Mouse (Mus musculus): Measurements from ENCODE around the gene Cidec. TPM values are rescaled to one million over a fixed set of nuclear protein-coding genes. Genes with fewer than 3 reads are reported as not detected.

The Cidec gene
- total RNA-seq (2023) = not detected

GRCm38 (mm10) chr6:113435664-113436205 lies at the start of gene Cidec:
Gene Cidec (minus strand): TSS chr6:113435760.

DNA sequence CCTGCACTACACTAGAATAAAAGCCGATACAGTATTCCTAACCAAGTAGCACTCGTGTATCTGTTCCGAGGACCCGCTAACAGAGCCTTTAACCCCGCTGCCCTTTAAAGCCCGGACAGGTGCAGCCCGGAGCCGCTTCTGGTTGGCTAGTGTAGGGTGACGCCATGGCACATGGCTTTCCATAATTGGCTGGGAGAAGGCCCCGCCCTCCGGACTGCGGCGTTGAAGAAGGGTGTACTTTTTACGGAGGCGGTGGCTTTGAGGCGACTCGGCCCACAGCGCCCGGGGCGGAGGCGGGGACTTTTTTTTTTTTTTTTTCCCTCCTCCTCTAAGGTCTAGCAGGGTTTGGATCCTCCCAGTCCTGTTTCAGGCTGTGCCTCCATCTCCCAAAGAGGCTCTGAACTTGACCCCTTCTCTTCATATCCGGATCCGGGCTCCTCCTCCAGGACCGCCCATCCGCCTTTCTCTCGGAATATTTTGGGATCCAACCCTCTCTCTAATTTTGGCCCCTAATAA lies 47.6 kb upstream of the Cidec start, which contains the start of gene Creld1:
Creld1 (plus strand) TSS at position 198 of the 516 bp plus-strand sequence.

GRCm38 (mm10) chr6:113471297-113471936 lies 35.9 kb upstream of the Cidec start, which contains the start of gene Il17rc:
Gene Il17rc (plus strand): TSS chr6:113471427.

DNA sequence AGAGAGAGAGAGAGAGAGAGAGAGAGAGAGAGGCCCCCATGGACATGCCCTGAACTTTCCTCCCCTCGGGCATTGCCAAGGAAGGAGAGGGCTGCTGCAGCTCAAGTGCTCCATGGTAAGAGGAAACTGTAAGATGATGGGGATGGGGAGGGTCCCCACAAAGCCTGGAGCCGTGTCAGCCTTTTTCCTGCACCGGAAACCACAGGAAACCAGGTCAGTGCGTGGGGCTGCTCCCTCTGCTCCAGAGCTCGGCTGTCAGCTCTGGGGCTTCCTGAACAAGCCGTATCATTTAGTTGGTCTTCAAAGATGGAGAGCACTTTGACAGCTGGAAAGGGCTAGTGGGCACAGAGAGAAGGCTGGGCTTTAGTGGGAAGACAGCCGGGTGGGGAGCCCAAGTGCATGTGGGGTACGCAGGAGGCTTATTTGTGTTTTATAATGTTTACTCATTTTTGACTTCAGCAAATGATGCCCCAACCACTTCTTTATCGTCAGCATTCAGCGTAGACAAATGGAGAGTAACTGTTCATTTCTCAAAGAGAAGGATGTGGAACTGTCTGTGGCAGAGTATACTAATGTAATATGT lies 22.5 kb upstream of the Cidec start, which contains the start of gene Il17re:
Il17re (plus strand) TSS at position 533 of the 583 bp plus-strand sequence.

DNA sequence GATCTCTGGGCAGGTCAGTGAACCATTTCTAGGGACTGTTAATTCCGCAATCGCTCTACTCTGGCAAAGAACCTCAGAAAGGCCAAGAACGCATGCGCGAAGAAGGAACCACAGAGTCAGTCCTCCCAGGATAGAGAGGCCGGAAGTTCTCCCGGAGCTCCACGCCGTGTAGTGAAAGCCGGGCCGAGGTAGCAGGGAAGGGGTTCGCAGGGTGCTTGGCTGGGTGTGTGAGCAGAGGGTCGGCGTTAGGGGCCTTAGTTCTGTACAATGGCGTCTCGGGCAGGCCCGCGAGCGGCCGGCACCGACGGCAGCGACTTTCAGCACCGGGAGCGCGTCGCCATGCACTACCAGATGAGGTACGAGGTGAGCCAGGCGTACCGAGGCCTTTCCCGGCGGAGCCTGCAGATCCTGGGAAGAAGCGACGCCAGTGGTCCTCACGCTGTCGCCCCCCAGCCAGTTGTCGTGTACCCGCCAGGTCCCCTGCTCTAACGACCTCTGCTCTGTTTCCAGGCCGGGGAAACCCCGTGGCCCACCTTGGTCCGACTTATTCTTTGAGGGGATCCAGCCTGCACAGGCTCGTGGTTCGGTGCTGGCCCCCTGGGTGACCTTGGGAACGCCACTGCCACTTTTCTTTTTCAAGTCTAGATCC lies 7.0 kb upstream of the Cidec start, which contains the start of gene Jagn1:
Jagn1 (plus strand) TSS at position 128 of the 649 bp plus-strand sequence.

DNA sequence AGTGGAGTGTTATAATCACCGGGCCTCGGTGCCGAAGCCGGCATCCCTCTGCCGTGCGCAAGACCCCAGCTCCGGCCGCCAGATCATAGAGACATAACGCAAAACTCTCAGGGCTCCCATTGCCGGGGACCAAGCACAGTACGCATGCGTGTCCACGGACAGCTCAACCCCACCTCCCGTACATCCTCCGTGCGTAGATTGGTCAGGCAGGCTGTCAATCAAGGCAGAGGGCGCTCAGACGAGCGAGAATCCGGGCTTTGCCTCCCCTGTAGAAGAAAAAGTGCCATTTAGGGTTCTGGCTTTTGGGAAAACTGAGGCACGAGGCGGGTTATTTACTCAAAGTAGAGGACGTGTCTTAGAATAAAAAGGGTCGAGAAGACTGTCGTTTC lies 16.4 kb downstream of the Cidec start, which contains the start of gene Rpusd3:
Rpusd3 (minus strand) TSS at position 142 of the 389 bp plus-strand sequence.

DNA sequence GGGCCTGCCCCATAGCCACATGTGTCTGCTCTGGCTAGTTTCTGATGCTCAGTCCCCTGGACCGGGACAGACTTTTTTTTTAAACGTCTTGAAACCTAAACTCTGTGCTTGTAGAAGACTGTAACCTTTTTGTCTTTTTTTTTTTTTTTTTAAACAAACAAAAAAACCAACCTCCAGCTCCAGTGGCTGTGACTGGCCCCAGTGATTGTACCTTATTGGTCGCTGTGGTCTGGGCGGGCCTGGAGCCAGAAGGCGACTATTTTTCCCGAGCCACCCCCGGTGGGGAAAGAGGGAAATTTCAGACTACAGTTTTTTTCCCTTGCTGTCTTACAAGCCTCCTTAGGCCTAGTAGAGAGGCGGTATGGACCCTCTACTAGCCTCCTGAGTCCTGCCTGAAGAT lies 46.6 kb downstream of the Cidec start, which contains the start of gene Ttll3:
Ttll3 (plus strand) TSS at position 301 of the 400 bp plus-strand sequence.

DNA sequence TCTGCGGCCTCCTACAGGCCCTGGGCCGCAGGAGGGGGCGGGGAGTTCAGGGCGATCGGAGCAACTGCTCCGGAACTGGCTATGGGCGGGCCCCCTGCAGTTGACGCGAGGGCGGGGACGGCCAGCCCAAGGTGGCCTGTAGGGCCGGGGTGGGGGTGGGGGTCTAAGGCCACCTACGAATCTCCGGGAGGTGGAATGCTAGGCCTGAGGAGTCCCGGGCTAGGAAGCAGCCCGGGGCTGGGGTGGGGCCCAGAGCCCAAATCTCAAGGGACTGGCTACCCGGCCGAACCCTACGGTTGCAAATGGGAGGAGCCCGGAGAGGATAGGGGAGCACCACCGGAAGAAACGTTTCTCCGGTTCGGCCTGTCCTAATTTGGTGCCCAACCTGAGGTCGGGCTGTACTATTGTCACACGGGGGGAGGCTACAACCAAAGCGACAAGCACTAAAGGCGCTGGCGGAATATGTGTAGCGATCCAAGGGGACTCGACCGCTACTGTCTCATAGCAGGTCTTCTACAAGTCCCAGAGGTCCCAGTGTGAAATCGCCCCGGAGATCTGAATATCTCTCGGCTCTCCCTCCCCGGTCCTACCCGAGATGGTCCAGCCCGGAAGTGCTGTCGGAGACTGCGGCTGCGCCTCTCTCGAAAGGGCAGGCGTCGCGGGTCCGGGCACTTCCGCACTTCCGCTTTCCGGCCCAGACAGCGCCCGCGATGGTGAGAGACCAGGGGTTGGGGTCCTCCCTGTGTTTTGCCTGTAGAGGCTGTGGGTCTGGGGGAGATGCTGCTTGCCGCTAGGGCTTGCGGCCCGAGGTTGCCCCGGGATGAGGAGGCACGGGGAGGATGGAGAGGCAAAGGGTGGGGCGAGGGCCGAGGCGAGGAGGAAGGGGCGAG lies 57.8 kb downstream of the Cidec start, which contains the start of the genes Tada3 and Arpc4:
Tada3 (minus strand) TSS at position 388 of the 890 bp plus-strand sequence.
Arpc4 (plus strand) TSS at position 620 of the 890 bp plus-strand sequence.

Other genes starting within 250 kb of the Cidec start
- gene Lhfpl4, start 240.4 kb downstream of the Cidec start, total RNA-seq (2023) = 1.2 TPM
- 35.7 TPM for gene Mtmr14, start 197.9 kb downstream of the Cidec start, total RNA-seq (2023)
- 2.1 TPM for gene Cpne9, start 153.5 kb downstream of the Cidec start, total RNA-seq (2023)
- gene Brpf1, start 128.6 kb downstream of the Cidec start, total RNA-seq (2023) = 60.7 TPM
- 12.5 TPM for gene Ogg1, start 108.8 kb downstream of the Cidec start, total RNA-seq (2023)
- gene Camk1, start 91.8 kb downstream of the Cidec start, total RNA-seq (2023) = 0.61 TPM
- gene Tada3, start 57.9 kb downstream of the Cidec start, total RNA-seq (2023) = 24.6 TPM
- gene Arpc4, start 57.6 kb downstream of the Cidec start, total RNA-seq (2023) = 244 TPM
- gene Ttll3, start 46.5 kb downstream of the Cidec start, total RNA-seq (2023) = 44.0 TPM
- 12.3 TPM for gene Rpusd3, start 16.4 kb downstream of the Cidec start, total RNA-seq (2023)
- gene Jagn1, start 6.8 kb upstream of the Cidec start, total RNA-seq (2023) = 20.1 TPM
- gene Il17re, start 22.7 kb upstream of the Cidec start, total RNA-seq (2023) = not detected
- gene Il17rc, start 35.7 kb upstream of the Cidec start, total RNA-seq (2023) = not detected
- 9.8 TPM for gene Creld1, start 47.5 kb upstream of the Cidec start, total RNA-seq (2023)
- gene Prrt3, start 66.2 kb upstream of the Cidec start, total RNA-seq (2023) = 0.86 TPM
- 64.3 TPM for gene Emc3, start 95.9 kb upstream of the Cidec start, total RNA-seq (2023)
- gene Fancd2, start 95.9 kb upstream of the Cidec start, total RNA-seq (2023) = 0.83 TPM
- gene Fancd2os, start 165.0 kb upstream of the Cidec start, total RNA-seq (2023) = not detected
- 87.6 TPM for gene Brk1, start 169.0 kb upstream of the Cidec start, total RNA-seq (2023)
- gene Vhl, start 188.2 kb upstream of the Cidec start, total RNA-seq (2023) = 15.5 TPM
- gene Irak2, start 202.7 kb upstream of the Cidec start, total RNA-seq (2023) = 54.3 TPM

Data from CD8-positive naive resting alpha-beta T cell, adult 57 days (primary cell).